10 mouse cellular contexts compared by ENCODE assay signal in genomic region chr3:120747678-120748077, GRCm38 (mm10).
DNase-seq lines count a peak whose midpoint lies in the region; ATAC-seq and TF ChIP-seq lines count a peak whose summit lies in the region.
"Had no signal": no experiment of that assay in that cellular context is flagged by ENCODE, and none has a peak within 500 bp of the region (broad histone marks: within the 10 kb centered on the region; RNA-seq: fewer than 3 reads in every experiment).

No protein-coding gene starts in this region.

- no peaks in the 10 kb centered on the region for H3K27me3 ChIP-seq in heart, adult 2 months (ENCODE audit: control insufficient read depth, insufficient read depth, low read length)
- no peaks in the 10 kb centered on the region for H3K27me3 ChIP-seq in lung, postnatal 0 days (replicated peaks; ENCODE audit: insufficient read depth, low read length)
- H3K27me3 ChIP-seq: midbrain, embryonic 12.5 days had no signal

- H3K27ac ChIP-seq in heart, adult 2 months = no peak overlapping the region
- H3K27ac ChIP-seq in lung, postnatal 0 days (ENCODE audit: low read length) = no peak overlapping the region
- H3K27ac ChIP-seq: midbrain, embryonic 12.5 days had no signal

- H3K36me3 ChIP-seq in heart, adult 2 months (ENCODE audit: control insufficient read depth, insufficient read depth, low read length) = no peaks in the 10 kb centered on the region
- no peaks in the 10 kb centered on the region for H3K36me3 ChIP-seq in lung, postnatal 0 days (ENCODE audit: insufficient read depth, low read length)
- H3K36me3 ChIP-seq: midbrain, embryonic 12.5 days had no signal

- no peak for DNase-seq in heart, adult 2 months
- DNase-seq in heart, postnatal 25 days (ENCODE audit: low spot score) = no peak
- DNase-seq in ovary, postnatal 36 days (ENCODE audit: low spot score) = peak; percentile 4
- no peak for DNase-seq in ovary, postnatal 10 days (ENCODE audit: low spot score)
- DNase-seq in adrenal gland, postnatal 14 days = peak; percentile 24
- DNase-seq in lung, postnatal 0 days (ENCODE audit: low spot score) = no peak
- no peak for DNase-seq in frontal cortex, postnatal 10 days (ENCODE audit: low spot score in 2 of 2)
- no peak for DNase-seq in frontal cortex, postnatal 14 days (ENCODE audit: low spot score in 2 of 2)

- TF ChIP-seq CTCF in heart, adult 2 months (IDR thresholded peaks at IDR 0.05) = peak; percentile 55
- peak; percentile 53 for TF ChIP-seq CTCF in lung, postnatal 0 days (IDR thresholded peaks at IDR 0.05)

- ATAC-seq in lung, postnatal 0 days = no peak
- ATAC-seq: intestine, embryonic 16.5 days had no signal

- no peak overlapping the region for H3K4me2 ChIP-seq in lung, postnatal 0 days (replicated peaks; ENCODE audit: low read depth, low read length)
- H3K4me2 ChIP-seq: midbrain, embryonic 12.5 days had no signal

- TF ChIP-seq POLR2A in heart, adult 2 months (IDR thresholded peaks at IDR 0.05; ENCODE audit: insufficient read depth, low read depth, low read length) = no peak

- H3K9ac ChIP-seq in heart, adult 2 months (ENCODE audit: low read depth, low read length) = no peak overlapping the region
- H3K9ac ChIP-seq in lung, postnatal 0 days (replicated peaks; ENCODE audit: low read depth) = no peak overlapping the region
- H3K9ac ChIP-seq: midbrain, embryonic 12.5 days had no signal

- TF ChIP-seq EP300 in heart, adult 2 months (IDR thresholded peaks at IDR 0.05; ENCODE audit: insufficient read depth, low read depth, low read length) = no peak
- no peak for TF ChIP-seq EP300 in lung, postnatal 0 days (IDR thresholded peaks at IDR 0.05)

- intact Hi-C loops in heart, adult 2 months (cut with DNase I) = no loop called here
- intact Hi-C loops in heart, postnatal 25 days (cut with DNase I) = no loop called here

- no peaks in the 10 kb centered on the region for H3K9me3 ChIP-seq in lung, postnatal 0 days (ENCODE audit: low read length)

- WGBS in heart, adult 2 months = 83% methylated on average over 4 of the region's 4 CpGs
- WGBS in lung, postnatal 0 days = 79% methylated on average over 4 of the region's 4 CpGs

- H3K4me3 ChIP-seq in heart, adult 2 months = no peak overlapping the region
- H3K4me3 ChIP-seq in lung, postnatal 0 days (ENCODE audit: low read depth, low read length) = no peak overlapping the region
- H3K4me3 ChIP-seq: midbrain, embryonic 12.5 days had no signal

- H3K4me1 ChIP-seq in heart, adult 2 months (ENCODE audit: control insufficient read depth, insufficient read depth, low read length) = no peaks in the 10 kb centered on the region
- no peaks in the 10 kb centered on the region for H3K4me1 ChIP-seq in lung, postnatal 0 days (ENCODE audit: insufficient read depth, low read depth, low read length)
- H3K4me1 ChIP-seq: midbrain, embryonic 12.5 days had no signal

- no peaks in the 10 kb centered on the region for H3K79me2 ChIP-seq in heart, adult 2 months (replicated peaks; ENCODE audit: control insufficient read depth, insufficient read depth, low read length)

Comparison
In these comparisons a context has a peak if more than half of its experiments do, and no peak if none do; other contexts are left out.
1. DNase-seq: peak in ovary, postnatal 36 days (single experiment) and adrenal gland, postnatal 14 days (single experiment); none in heart, adult 2 months (0 of 2), heart, postnatal 25 days (single experiment), ovary, postnatal 10 days (single experiment), lung, postnatal 0 days (single experiment), frontal cortex, postnatal 10 days (0 of 2) and frontal cortex, postnatal 14 days (0 of 2).